ENCODE assay signal across 8 mouse cellular contexts in the genomic region with DNA sequence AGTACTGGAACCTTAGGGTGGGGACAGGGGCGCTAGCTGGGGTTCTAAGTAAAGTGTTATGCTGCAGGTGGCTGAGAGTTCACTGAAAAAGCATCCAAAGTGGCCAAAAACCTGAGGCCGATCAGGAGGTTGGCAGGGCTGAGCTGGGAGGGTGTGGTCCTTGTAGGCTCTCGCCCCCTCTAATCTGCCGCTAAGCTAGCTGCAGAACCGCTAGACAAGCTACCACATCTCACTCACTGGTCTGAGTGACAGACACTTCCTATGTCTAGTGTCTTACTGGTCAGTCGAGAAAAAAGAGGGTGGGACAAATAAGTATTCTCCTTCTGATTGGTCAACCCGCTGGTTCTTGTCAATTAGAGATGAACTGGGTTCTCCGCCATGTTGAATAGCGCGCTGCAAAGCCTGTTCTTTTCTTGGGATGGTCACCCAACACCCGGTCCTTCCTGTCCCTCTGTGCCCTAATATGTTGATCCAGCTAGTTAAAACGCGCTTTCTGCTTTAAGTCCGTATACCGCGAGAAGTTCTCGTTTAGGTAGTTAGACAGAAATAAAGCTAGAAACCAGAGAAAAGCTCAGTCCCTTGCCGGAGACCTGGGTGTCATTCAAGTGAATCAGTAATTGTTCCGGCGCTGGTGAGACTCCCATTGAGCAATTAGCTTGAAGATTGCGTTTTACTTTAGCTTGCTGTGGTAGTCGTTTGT. TPM values are rescaled to one million over a fixed set of nuclear protein-coding genes. Genes with fewer than 3 reads are reported as not detected.
DNase-seq lines count a peak whose midpoint lies in the region; TF ChIP-seq lines count a peak whose summit lies in the region.

A gene (plus strand): TSS at position 51 of the 700 bp plus-strand sequence.

- peak; percentile 52 to 67 for DNase-seq in adrenal gland, adult 18-20 months (ENCODE audit: low spot score in 2 of 2)
- DNase-seq in embryo, embryonic 10 days (ENCODE audit: low spot score), result peak; percentile 92
- DNase-seq in gastrocnemius, adult 8-10 months (ENCODE audit: low spot score in 2 of 2), result peak; percentile 47 to 69
- peak; percentile 86 for DNase-seq in hindlimb bud, embryonic 11.5 days (ENCODE audit: extremely low spot score, low read depth, low spot score)
- peak; percentile 62 to 78 for DNase-seq in left cerebral cortex, adult 2 months (ENCODE audit: extremely low spot score in 1 of 2, low spot score in 2 of 2)
- peak; percentile 89 for DNase-seq in retina, postnatal 7 days (ENCODE audit: low read depth, low spot score)
- peak; percentile 71 for DNase-seq in urinary bladder, postnatal 14 days (ENCODE audit: low spot score)

- intact Hi-C loops in left cerebral cortex, adult 2 months (cut with DNase I), result loop anchor here (1.0 to 10.0 kb wide), 5 partner anchors 15 to 877 kb away; a partner anchor contains a TSS

- peaks cover 19% of the 10 kb centered on the region for H3K36me3 ChIP-seq in macrophage (ENCODE audit: inconsistent target)

- peak within 1 kb of the TSS; percentile 82 for H3K4me3 ChIP-seq in left cerebral cortex, adult 2 months
- peak within 1 kb of the TSS; percentile 63 for H3K4me3 ChIP-seq in macrophage (ENCODE audit: inconsistent target)

- WGBS in macrophage (ENCODE audit: missing documents), result 2% methylated on average over 22 of the region's 22 CpGs

- H3K79me2 ChIP-seq in macrophage (ENCODE audit: inconsistent target), result no peaks in the 10 kb centered on the region

- TF ChIP-seq CTCF in left cerebral cortex, adult 2 months (IDR thresholded peaks at IDR 0.05), result no peak

- peak within 1 kb of the TSS; percentile 86 for H3K27ac ChIP-seq in left cerebral cortex, adult 2 months
- H3K27ac ChIP-seq in macrophage, result peak within 1 kb of the TSS; percentile 57

RNA-seq across cellular contexts. Expression of the gene that starts here (rescaled TPM):
- 10 to 100 TPM; 30.2 to 46.8 TPM for total RNA-seq in adrenal gland, adult 18-20 months (2021)
- 1 to 10 TPM; 2.6 to 3.4 (median 3.1) TPM for total RNA-seq in gastrocnemius, adult 8-10 months (2022)
- 1 to 10 TPM; 4.9 to 5.0 TPM for total RNA-seq in left cerebral cortex, adult 2 months (2021)
- total RNA-seq in macrophage (2018; cell fraction: chromatin; rRNA removed), result 10 to 100 TPM in 2 of 26 experiments, 1 to 10 TPM in 22, not detected in 2; 1.1 to 12.7 (median 7.3) TPM
- total RNA-seq in macrophage (2018; cell fraction: cytosol; rRNA removed), result 1 to 10 TPM in 24 of 26 experiments, under 1 TPM in 2; 0.67 to 2.3 (median 1.5) TPM
- 1 to 10 TPM in 23 of 26 experiments, under 1 TPM in 2, not detected in 1; 0.64 to 9.8 (median 3.6) TPM for total RNA-seq in macrophage (2018; cell fraction: nucleus; rRNA removed)
- 1.5 to 1.7 TPM (median 1.7 TPM) in 3 replicates for polyA plus RNA-seq in macrophage (2018)

Comparison
In these comparisons a context has a peak if more than half of its experiments do, and no peak if none do; other contexts are left out.
1. Peak in every context shown above with its lines: DNase-seq, H3K4me3 ChIP-seq and H3K27ac ChIP-seq.
2. RNA of the gene that starts here (total RNA-seq): 30.2 to 46.8 TPM in adrenal gland, adult 18-20 months; 4.9 to 5.0 TPM in left cerebral cortex, adult 2 months and 2.6 to 3.4 TPM in gastrocnemius, adult 8-10 months; every median in the first group is over 4 times any median in the second.